Mouse (Mus musculus) CD4-positive, CD25-positive, alpha-beta regulatory T cell, adult 4 months (primary cell): ENCODE measurements around the gene Ccdc188. TPM values are rescaled to one million over a fixed set of nuclear protein-coding genes. Genes with fewer than 3 reads are reported as not detected.

ENCODE experiments used
- ATAC-seq: one replicate; pipeline ENCODE4 v1.8.0; 2017
- polyA plus RNA-seq, 2 experiments: library from polyadenylated mRNA; unstranded; fragments of 100-300 nt; shearing (Covaris generic); gene quantifications; one replicate each; pipeline ENCODE4 v1.2.1; 2017

Gene Ccdc188
- polyA plus RNA-seq, 2 experiments from 2014 or later: not detected

GRCm38 (mm10) chr16:18202061-18202460 lies 15.6 kb upstream of the Ccdc188 start:
- ATAC-seq: no peak

GRCm38 (mm10) chr16:18203430-18204091 lies 14.1 kb upstream of the Ccdc188 start:
- no peak for ATAC-seq

- no peak for ATAC-seq
Measured at GRCm38 (mm10) chr16:18210701-18211416, 6.8 kb upstream of the Ccdc188 start.

GRCm38 (mm10) chr16:18211417-18212171 lies 6.1 kb upstream of the Ccdc188 start:
- ATAC-seq: peak; percentile 54

GRCm38 (mm10) chr16:18213689-18214088 lies 4.0 kb upstream of the Ccdc188 start:
- no peak for ATAC-seq

- no peak for ATAC-seq
Measured at GRCm38 (mm10) chr16:18214858-18215257, 2.8 kb upstream of the Ccdc188 start.

GRCm38 (mm10) chr16:18218580-18218996 lies 909 bp downstream of the Ccdc188 start:
- ATAC-seq: no peak

GRCm38 (mm10) chr16:18220001-18220400 lies 2.3 kb downstream of the Ccdc188 start:
- ATAC-seq: no peak

- ATAC-seq: no peak
Measured at GRCm38 (mm10) chr16:18220856-18221542, 3.3 kb downstream of the Ccdc188 start.

GRCm38 (mm10) chr16:18221543-18221898 lies 3.8 kb downstream of the Ccdc188 start:
- ATAC-seq: no peak

GRCm38 (mm10) chr16:18222188-18222587 lies 4.5 kb downstream of the Ccdc188 start:
- no peak for ATAC-seq

GRCm38 (mm10) chr16:18227187-18227586 lies 9.5 kb downstream of the Ccdc188 start:
- no peak for ATAC-seq

- ATAC-seq: no peak
Measured at GRCm38 (mm10) chr16:18227897-18228422, 10.3 kb downstream of the Ccdc188 start.

GRCm38 (mm10) chr16:18228856-18229255 lies 11.2 kb downstream of the Ccdc188 start:
- ATAC-seq: no peak

- no peak for ATAC-seq
Measured at GRCm38 (mm10) chr16:18229622-18230021, 11.9 kb downstream of the Ccdc188 start.

GRCm38 (mm10) chr16:18230617-18231016 lies 12.9 kb downstream of the Ccdc188 start:
- ATAC-seq: no peak

- no peak for ATAC-seq
Measured at GRCm38 (mm10) chr16:18231047-18231446, 13.4 kb downstream of the Ccdc188 start.

GRCm38 (mm10) chr16:18231451-18231850 lies 13.8 kb downstream of the Ccdc188 start:
- no peak for ATAC-seq

- no peak for ATAC-seq
Measured at GRCm38 (mm10) chr16:18233451-18233850, 15.8 kb downstream of the Ccdc188 start.

- ATAC-seq: peak; percentile 2
Measured at GRCm38 (mm10) chr16:18233919-18234670, 16.4 kb downstream of the Ccdc188 start.

GRCm38 (mm10) chr16:18234671-18235388 lies 17.2 kb downstream of the Ccdc188 start, which contains the start of gene Zdhhc8:
TSS of gene Zdhhc8 (minus strand) at chr16:18235136.
- ATAC-seq: peak; percentile 65
